Mouse (Mus musculus): Measurements from ENCODE around the gene Olfr724.
"Not testable (repeated sequence)": the region's sequence is repeated elsewhere in the genome, so short reads cannot be mapped to it uniquely, and the experiment has no call there.

Olfr724 gene

GRCm38 (mm10) chr14:49963174-49963573, at the start of gene Olfr724:
TSS of gene Olfr724 (minus strand) at chr14:49963274.
- in situ Hi-C loops (cut with MboI; ENCODE audit: low sequenced_read_pairs) = not testable (repeated sequence)

GRCm38 (mm10) chr14:49955890-49956289, 7.2 kb downstream of the Olfr724 start:
- in situ Hi-C loops (cut with MboI; ENCODE audit: low sequenced_read_pairs) = no loop called here

GRCm38 (mm10) chr14:49931687-49932086, 31.4 kb downstream of the Olfr724 start, which contains the start of gene Olfr723:
TSS of gene Olfr723 (minus strand) at chr14:49931787.
- in situ Hi-C loops (cut with MboI; ENCODE audit: low sequenced_read_pairs) = not testable (repeated sequence)
